Mouse (Mus musculus) stomach, postnatal 0 days (tissue): ENCODE data around the gene Apoa4. TPM values are rescaled to one million over a fixed set of nuclear protein-coding genes. Genes with fewer than 3 reads are reported as not detected.

Experiments
- ATAC-seq: fragments of 200-750 bp; cut with Nextera tagmentation; 2 replicates; pipeline ENCODE4 v1.8.0; 2017; ENCODE audit not compliant: low FRiP score, low TSS enrichment
- DNase-seq: peaks from one replicate; pipeline ENCODE4 v3.0.0-alpha.2; 2016; ENCODE audit warnings: low spot score
- H3K27ac ChIP-seq: fragments of 300-500 bp; sonication (generic); replicated peaks from 2 replicates; pipeline ENCODE4 v1.5.1; 2014; ENCODE audit warnings: mild to moderate bottlenecking, control low read depth
- H3K27me3 ChIP-seq: fragments of 300-500 bp; sonication (generic); 2 replicates; pipeline ENCODE4 v1.6.1; 2014; ENCODE audit warnings: low read length; ENCODE audit not compliant: control insufficient read depth, insufficient read depth
- H3K36me3 ChIP-seq: fragments of 300-500 bp; sonication (generic); 2 replicates; pipeline ENCODE4 v1.6.1; 2014; ENCODE audit warnings: low read length, mixed read lengths; ENCODE audit not compliant: control insufficient read depth, insufficient read depth
- H3K4me1 ChIP-seq: fragments of 300-500 bp; sonication (generic); replicated peaks from 2 replicates; pipeline ENCODE4 v1.6.1; 2014; ENCODE audit warnings: antibody characterized with exemption; ENCODE audit not compliant: control insufficient read depth, insufficient read depth
- H3K4me2 ChIP-seq: fragments of 300-500 bp; sonication (generic); replicated peaks from 2 replicates; pipeline ENCODE4 v1.6.1; 2014; ENCODE audit warnings: low read depth, mild to moderate bottlenecking, control low read depth, moderate library complexity
- H3K4me3 ChIP-seq: fragments of 300-500 bp; sonication (generic); 2 replicates; pipeline ENCODE4 v1.5.1; 2014; ENCODE audit warnings: low read depth, low read length, control low read depth
- H3K9ac ChIP-seq: fragments of 300-500 bp; sonication (generic); 2 replicates; pipeline ENCODE4 v1.6.1; 2014; ENCODE audit warnings: mild to moderate bottlenecking, low read length, control low read depth, mixed read lengths
- H3K9me3 ChIP-seq: fragments of 300-500 bp; sonication (generic); 2 replicates; pipeline ENCODE4 v1.6.1; 2016; ENCODE audit warnings: low read length; ENCODE audit not compliant: control insufficient read depth
- CTCF ChIP-seq: IDR thresholded peaks from 2 replicates; pipeline ENCODE4 v1.5.1; 2016; ENCODE audit warnings: antibody characterized with exemption, low read depth, mild to moderate bottlenecking, moderate library complexity
- EP300 ChIP-seq: optimal IDR thresholded peaks from 2 replicates; pipeline ENCODE3; 2016; ENCODE audit warnings: antibody characterized with exemption
- WGBS: fragments of 180-500 bp; shearing (Covaris S2); extraction: QIAGEN DNeasy Blood & Tissue Kit; methylation state at CpG from one replicate; pipeline ENCODE4 v1.1.7; 2014; 5-methylcytosine and 5-hydroxymethylcytosine counted together
- polyA plus RNA-seq: library from polyadenylated mRNA; unstranded; fragments of >200 nt; fragmentation: Nextera tagmentation; extraction: Ambion mirVana; gene quantifications from 2 replicates; pipeline ENCODE4 v1.2.1, GENCODE M21; 2015

Gene Apoa4
- polyA plus RNA-seq, 1 experiment from 2014 or later, result 20.3 TPM

GRCm38 (mm10) chr9:46223090-46223489 is 17.4 kb upstream of the Apoa4 start:
- no peaks in the 10 kb centered on the region for H3K4me1 ChIP-seq
- H3K36me3 ChIP-seq, result peaks cover 4% of the 10 kb centered on the region
- H3K4me3 ChIP-seq, result no peak overlapping the region
- DNase-seq (no peak), ATAC-seq (no peak)
- 88% methylated on average over 6 of the region's 6 CpGs for WGBS
- H3K4me2 ChIP-seq, result no peak overlapping the region
- H3K27ac ChIP-seq, result no peak overlapping the region
- no peak overlapping the region for H3K9ac ChIP-seq
- TF ChIP-seq CTCF (no peak), EP300 (no peak)
- no peaks in the 10 kb centered on the region for H3K27me3 ChIP-seq
- no peaks in the 10 kb centered on the region for H3K9me3 ChIP-seq

GRCm38 (mm10) chr9:46224101-46224500 is 16.4 kb upstream of the Apoa4 start:
- no peak for TF ChIP-seq CTCF
- no peak for TF ChIP-seq EP300
- Histone ChIP-seq H3K36me3 (peaks cover 4% of the 10 kb centered on the region), H3K27me3 (no peaks in the 10 kb centered on the region), H3K4me2 (no peak overlapping the region), H3K9me3 (no peaks in the 10 kb centered on the region), H3K4me3 (no peak overlapping the region), H3K9ac (no peak overlapping the region), H3K4me1 (no peaks in the 10 kb centered on the region), H3K27ac (no peak overlapping the region)
- WGBS, result 66% methylated on average over 3 of the region's 3 CpGs
- DNase-seq, result no peak
- no peak for ATAC-seq

- H3K4me1 ChIP-seq, result 0 out of 2 replicates have a peak, but pooled peaks cover 2% of the 10 kb centered on the region
- H3K36me3 ChIP-seq, result peaks cover 4% of the 10 kb centered on the region
- no peak overlapping the region for H3K9ac ChIP-seq
- DNase-seq, result no peak
- ATAC-seq, result no peak
- H3K4me3 ChIP-seq, result no peak overlapping the region
- H3K9me3 ChIP-seq, result no peaks in the 10 kb centered on the region
- TF ChIP-seq CTCF (no peak), EP300 (no peak)
- H3K4me2 ChIP-seq, result no peak overlapping the region
- no peak overlapping the region for H3K27ac ChIP-seq
- H3K27me3 ChIP-seq, result no peaks in the 10 kb centered on the region
- 58% methylated on average over 5 of the region's 5 CpGs for WGBS
Observed at GRCm38 (mm10) chr9:46224945-46225660, 15.4 kb upstream of the Apoa4 start.

GRCm38 (mm10) chr9:46227064-46227614 is 13.4 kb upstream of the Apoa4 start:
- no peak for TF ChIP-seq EP300
- no peak for TF ChIP-seq CTCF
- Histone ChIP-seq H3K27me3 (no peaks in the 10 kb centered on the region), H3K4me3 (no peak overlapping the region), H3K4me2 (no peak overlapping the region), H3K36me3 (no peaks in the 10 kb centered on the region), H3K27ac (no peak overlapping the region), H3K9me3 (no peaks in the 10 kb centered on the region), H3K4me1 (0 out of 2 replicates have a peak, but pooled peaks cover 2% of the 10 kb centered on the region), H3K9ac (no peak overlapping the region)
- WGBS, result 79% methylated on average over 3 of the region's 3 CpGs
- DNase-seq (no peak), ATAC-seq (no peak)

- Histone ChIP-seq H3K27me3 (no peaks in the 10 kb centered on the region), H3K4me2 (no peak within 1 kb of the TSS), H3K4me3 (no peak within 1 kb of the TSS), H3K36me3 (no peaks in the 10 kb centered on the region), H3K9me3 (no peaks in the 10 kb centered on the region), H3K9ac (no peak within 1 kb of the TSS), H3K27ac (no peak within 1 kb of the TSS), H3K4me1 (0 out of 2 replicates have a peak, but pooled peaks cover 2% of the 10 kb centered on the region)
- 48% methylated on average over 9 of the region's 9 CpGs for WGBS
- DNase-seq, result no peak
- ATAC-seq, result no peak
- TF ChIP-seq CTCF (no peak), EP300 (no peak)
Observed at GRCm38 (mm10) chr9:46228491-46228890, 12.0 kb upstream of the Apoa4 start, which contains the start of gene Apoa1. Apoa1 (plus strand) TSS chr9:46228580.
